Comparison of ENCODE assay signal across 21 mouse cellular contexts in genomic region chr4:148240387-148240786, GRCm38 (mm10). TPM values are rescaled to one million over a fixed set of nuclear protein-coding genes. Genes with fewer than 3 reads are reported as not detected.
DNase-seq lines count a peak whose midpoint lies in the region; ATAC-seq and TF ChIP-seq lines count a peak whose summit lies in the region.
"Had no signal": no experiment of that assay in that cellular context is flagged by ENCODE, and none has a peak within 500 bp of the region (broad histone marks: within the 10 kb centered on the region; RNA-seq: fewer than 3 reads in every experiment).

No protein-coding gene starts in this region.

- no peaks in the 10 kb centered on the region for H3K27me3 ChIP-seq in forebrain, embryonic 15.5 days
- peaks cover 7% of the 10 kb centered on the region for H3K27me3 ChIP-seq in forebrain, embryonic 12.5 days
- H3K27me3 ChIP-seq: midbrain, embryonic 15.5 days had no signal

- 57% methylated on average over 9 of the region's 9 CpGs for WGBS in forebrain, embryonic 15.5 days
- 64% methylated on average over 9 of the region's 9 CpGs for WGBS in forebrain, embryonic 12.5 days

- TF ChIP-seq POLR2A in brain, embryonic 14.5 days (IDR thresholded peaks at IDR 0.05; ENCODE audit: borderline replicate concordance, extremely low read depth, insufficient read depth, insufficient read length, poor library complexity, severe bottlenecking): no peak

- peaks cover 35% of the 10 kb centered on the region for H3K4me1 ChIP-seq in forebrain, embryonic 15.5 days
- H3K4me1 ChIP-seq in forebrain, embryonic 12.5 days: peaks cover 25% of the 10 kb centered on the region

- peak; percentile 79 for DNase-seq in brain, embryonic 14.5 days (ENCODE audit: low read depth)
- DNase-seq in layer of hippocampus, adult 18-20 months (ENCODE audit: low spot score in 2 of 2): peak; percentile 64 to 81
- peak; percentile 61 to 75 for DNase-seq in layer of hippocampus, postnatal 14 days (ENCODE audit: low spot score in 2 of 2)
- no peak for DNase-seq in kidney, adult 18-20 months
- no peak for DNase-seq in cerebellum, adult 11 months
- DNase-seq: cerebellum, adult 8-10 months; gastrocnemius, postnatal 14 days; heart, adult 11 months; kidney, postnatal 25 days; liver; thymus, postnatal 14 days had no signal

- H3K27ac ChIP-seq in forebrain, embryonic 15.5 days (replicated peaks): peak overlapping the region; percentile 83
- no peak overlapping the region for H3K27ac ChIP-seq in forebrain, embryonic 12.5 days
- H3K27ac ChIP-seq: left cerebral cortex, adult 2 months; midbrain, embryonic 15.5 days had no signal

- no peaks in the 10 kb centered on the region for H3K9me3 ChIP-seq in forebrain, embryonic 15.5 days
- peaks cover 2% of the 10 kb centered on the region; the same call in 1 of the 2 replicates for H3K9me3 ChIP-seq in forebrain, embryonic 12.5 days
- H3K9me3 ChIP-seq: G1E; midbrain, embryonic 15.5 days had no signal

- peak; percentile 42 for ATAC-seq in forebrain, embryonic 15.5 days (replicated peaks)
- ATAC-seq in forebrain, embryonic 12.5 days (ENCODE audit: low FRiP score): no peak
- ATAC-seq: midbrain, embryonic 15.5 days; Patski had no signal

- no peak overlapping the region for H3K4me2 ChIP-seq in forebrain, embryonic 15.5 days (replicated peaks)
- no peak overlapping the region for H3K4me2 ChIP-seq in forebrain, embryonic 12.5 days
- H3K4me2 ChIP-seq: heart, embryonic 11.5 days; midbrain, embryonic 15.5 days had no signal

- TF ChIP-seq CTCF in brain, embryonic 14.5 days (IDR thresholded peaks at IDR 0.05; ENCODE audit: borderline replicate concordance, extremely low read depth, insufficient read depth, insufficient read length): no peak

- no peak overlapping the region for H3K4me3 ChIP-seq in forebrain, embryonic 15.5 days
- no peak overlapping the region for H3K4me3 ChIP-seq in forebrain, embryonic 12.5 days (replicated peaks)
- H3K4me3 ChIP-seq: left cerebral cortex, adult 2 months; midbrain, embryonic 15.5 days had no signal

- peaks cover 41% of the 10 kb centered on the region for H3K36me3 ChIP-seq in forebrain, embryonic 15.5 days
- H3K36me3 ChIP-seq in forebrain, embryonic 12.5 days (replicated peaks): peaks cover 5% of the 10 kb centered on the region; the same call in 1 of the 2 replicates
- H3K36me3 ChIP-seq: G1E had no signal

- no peak overlapping the region for H3K9ac ChIP-seq in forebrain, embryonic 15.5 days (replicated peaks)
- no peak overlapping the region for H3K9ac ChIP-seq in forebrain, embryonic 12.5 days
- H3K9ac ChIP-seq: midbrain, embryonic 15.5 days had no signal

RNA-seq across cellular contexts. Expression of gene Disp3, which starts 47.4 kb away (rescaled TPM):
- 11.5 and 14.4 TPM in 2 replicates for polyA plus RNA-seq in forebrain, embryonic 15.5 days (2015; fragmentation: Nextera tagmentation; extraction: Ambion mirVana)
- 4.8 and 4.9 TPM in 2 replicates for polyA plus RNA-seq in forebrain, embryonic 12.5 days (2016; fragmentation: Nextera tagmentation; extraction: Ambion mirVana)
- 25.2 and 28.4 TPM in 2 replicates for polyA plus RNA-seq in brain, embryonic 14.5 days (2012; rRNA removed)
- 10 to 100 TPM; 34.2 to 37.7 TPM for total RNA-seq in layer of hippocampus, adult 18-20 months (2021)
- 10 to 100 TPM; 29.4 to 32.3 TPM for total RNA-seq in layer of hippocampus, postnatal 14 days (2021)
- total RNA-seq: CH12.LX; G1E; hematopoietic stem cell, adult 5-6 weeks; megakaryocyte-erythroid progenitor cell, adult 5-6 weeks had no signal
- polyA plus RNA-seq: heart, embryonic 11.5 days had no signal

Comparison
In these comparisons a context has a peak if more than half of its experiments do, and no peak if none do; other contexts are left out.
1. DNase-seq: peak in brain, embryonic 14.5 days (single experiment), layer of hippocampus, adult 18-20 months (2 of 2) and layer of hippocampus, postnatal 14 days (2 of 2); none in kidney, adult 18-20 months (single experiment) and cerebellum, adult 11 months (single experiment).